Mouse (Mus musculus) cerebellum, postnatal 10 days (tissue): ENCODE results near the gene Gm10306.

ENCODE experiments used
- DNase-seq, 2 experiments: peaks; one replicate each; pipeline ENCODE4 v3.0.0; 2021; ENCODE audit warnings: mixed read lengths in 2 of 2

Gm10306 gene

DNA sequence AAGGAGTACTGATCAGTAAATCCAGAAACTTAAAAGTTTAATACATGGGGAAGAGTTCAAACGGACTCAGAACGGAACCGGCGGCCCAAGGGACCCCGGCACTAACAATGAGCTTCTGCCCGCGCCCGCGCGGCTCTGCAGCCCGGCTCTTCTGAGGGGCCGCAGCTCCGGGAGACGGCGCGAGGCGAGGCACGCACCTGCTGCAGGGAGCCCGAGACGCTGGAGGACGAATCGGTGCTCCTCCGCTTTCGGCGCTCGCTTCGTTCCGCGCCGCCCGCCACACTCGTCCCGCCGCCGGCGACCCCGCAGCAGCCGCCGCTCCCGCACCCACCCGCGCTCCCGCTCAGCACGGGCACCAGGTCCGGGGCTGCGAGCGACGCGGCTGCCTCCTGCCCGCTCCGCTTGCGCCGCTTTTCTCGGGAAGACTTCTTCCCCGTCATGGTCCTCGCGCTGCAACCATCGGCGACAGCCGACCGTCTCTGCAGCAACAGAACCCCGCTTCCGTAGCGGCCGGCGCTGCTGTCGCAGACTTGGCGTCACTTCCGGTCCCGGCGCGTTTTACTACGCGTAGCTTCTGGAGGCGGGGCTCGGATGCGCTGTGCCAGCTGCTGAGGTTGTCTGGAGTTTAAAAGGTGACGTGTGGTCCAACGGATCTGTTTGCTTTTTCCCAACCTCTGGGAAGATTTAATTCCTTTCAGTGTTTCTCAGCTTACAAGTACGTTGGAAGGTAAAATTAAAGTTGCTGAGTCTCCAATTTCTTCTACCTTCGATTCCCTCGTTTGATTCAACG is at the start of gene Gm10306, which contains the start of gene Caap1:
Gene Gm10306 (plus strand): TSS at position 282 of the 790 bp plus-strand sequence.
Gene Caap1 (minus strand): TSS at position 532 of the 790 bp plus-strand sequence.
- DNase-seq: peak; percentile 98 to 99

DNA sequence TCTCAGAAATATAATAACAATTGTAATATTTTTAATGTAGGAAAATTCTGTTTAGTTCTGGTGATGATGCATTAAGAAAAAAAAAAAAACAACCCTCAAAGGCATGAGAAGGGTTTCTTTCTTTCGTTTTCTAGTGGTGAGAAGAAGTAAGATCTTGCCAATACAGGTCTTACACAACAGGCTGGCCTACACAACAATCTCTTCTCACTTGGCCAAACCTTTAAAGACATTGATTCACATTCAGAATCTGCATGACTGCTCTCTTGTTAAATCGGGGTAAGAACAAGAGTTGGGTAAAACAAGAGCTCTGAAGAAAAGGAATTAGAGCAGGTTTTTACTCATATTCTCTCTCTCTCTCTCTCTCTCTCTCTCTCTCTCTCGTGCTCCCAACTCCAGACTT is 41.0 kb upstream of the Gm10306 start:
- DNase-seq: no peak

DNA sequence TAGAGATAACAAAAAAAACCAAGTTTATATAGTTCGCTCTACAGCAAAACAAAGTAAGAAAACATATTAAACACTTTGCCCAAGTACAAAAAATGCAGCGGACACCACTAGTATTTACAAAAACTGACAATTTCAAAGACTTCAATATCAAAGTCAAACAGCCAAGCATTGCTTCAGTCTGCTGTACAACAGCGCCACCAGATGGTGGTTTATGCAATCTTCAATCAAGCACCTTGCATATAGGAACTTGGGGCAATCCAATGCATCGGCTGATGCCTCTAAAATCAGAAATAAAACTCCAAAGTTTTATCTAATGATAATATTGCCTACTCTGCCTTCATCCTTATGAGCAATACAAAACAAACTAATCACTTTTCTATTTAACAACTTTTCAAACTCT is 38.7 kb upstream of the Gm10306 start:
- peak; percentile 79 to 83 for DNase-seq

DNA sequence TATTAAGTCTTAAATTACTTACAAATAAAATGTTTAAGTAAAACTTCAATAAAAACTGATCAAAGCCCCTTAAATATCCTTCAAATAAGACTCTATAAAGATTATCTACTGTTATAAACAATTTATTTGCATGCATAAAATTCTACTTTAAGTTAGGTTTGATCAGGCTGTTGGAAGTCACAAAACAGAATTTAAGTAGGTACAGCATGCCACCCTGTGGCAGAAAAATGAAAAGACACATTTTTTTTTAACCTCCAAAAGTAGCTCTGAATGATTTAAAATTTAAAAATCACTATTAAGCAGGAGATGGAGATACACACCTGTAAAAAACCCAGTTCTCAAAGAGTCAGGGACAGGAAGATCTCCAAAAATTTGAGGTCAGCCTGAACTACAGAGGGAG is 33.0 kb upstream of the Gm10306 start:
- DNase-seq: peak; percentile 10 to 17

DNA sequence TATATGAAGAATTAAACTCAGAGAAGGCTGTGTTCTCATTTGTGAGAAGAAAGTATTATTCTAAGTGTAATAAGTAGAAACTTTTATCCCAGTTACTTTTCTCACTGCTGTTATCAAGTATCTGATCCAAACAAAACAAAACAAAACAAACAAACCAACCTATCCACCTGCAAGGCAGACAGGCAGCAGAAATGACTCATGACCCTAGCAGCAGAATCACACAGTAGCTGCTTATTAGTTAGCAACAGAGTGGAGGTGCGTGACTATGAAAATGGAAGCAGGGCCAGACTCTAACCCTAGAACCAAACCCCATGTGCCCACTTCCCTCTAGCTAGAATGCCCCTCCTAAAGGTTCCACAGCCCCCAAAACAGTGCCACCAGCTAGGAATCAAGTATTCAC is 26.9 kb upstream of the Gm10306 start:
- no peak for DNase-seq

DNA sequence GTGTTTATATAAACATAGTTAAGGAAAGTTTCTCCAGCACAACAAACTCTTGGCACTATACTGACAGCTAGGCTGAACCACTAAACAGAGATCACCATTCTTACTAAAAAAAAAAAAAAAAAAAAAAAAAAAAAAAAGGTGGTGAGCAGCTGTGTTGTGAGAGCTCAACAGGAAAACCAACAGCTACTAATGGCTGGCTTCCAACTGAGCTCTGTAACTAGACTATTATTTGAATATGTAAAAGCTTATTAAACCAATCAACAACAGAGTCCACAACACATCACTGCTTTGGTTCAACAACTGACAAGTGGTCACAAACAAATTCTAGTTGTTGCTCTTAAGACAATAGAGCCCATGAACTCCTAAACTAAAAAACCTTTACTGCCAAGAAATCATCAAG is 23.1 kb upstream of the Gm10306 start:
- DNase-seq: no peak

DNA sequence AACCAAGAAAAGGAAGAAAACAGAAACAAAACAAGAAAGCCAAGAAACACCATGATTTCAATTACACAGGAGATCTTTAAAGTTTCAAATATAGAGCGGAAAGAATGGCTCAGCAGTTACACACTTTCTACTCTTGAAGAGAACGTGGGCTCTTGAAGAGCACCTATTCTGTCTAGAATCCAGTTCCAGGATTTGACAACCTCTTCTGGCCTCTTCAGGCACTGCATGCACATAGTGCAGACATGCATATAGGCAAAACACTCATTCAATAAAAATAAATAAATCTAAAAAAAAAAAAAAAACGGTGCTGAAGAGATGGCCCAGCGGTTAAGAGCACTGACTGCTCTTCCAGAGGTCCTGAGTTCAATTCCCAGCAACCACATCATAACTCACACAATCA is 13.3 kb upstream of the Gm10306 start:
- no peak for DNase-seq

DNA sequence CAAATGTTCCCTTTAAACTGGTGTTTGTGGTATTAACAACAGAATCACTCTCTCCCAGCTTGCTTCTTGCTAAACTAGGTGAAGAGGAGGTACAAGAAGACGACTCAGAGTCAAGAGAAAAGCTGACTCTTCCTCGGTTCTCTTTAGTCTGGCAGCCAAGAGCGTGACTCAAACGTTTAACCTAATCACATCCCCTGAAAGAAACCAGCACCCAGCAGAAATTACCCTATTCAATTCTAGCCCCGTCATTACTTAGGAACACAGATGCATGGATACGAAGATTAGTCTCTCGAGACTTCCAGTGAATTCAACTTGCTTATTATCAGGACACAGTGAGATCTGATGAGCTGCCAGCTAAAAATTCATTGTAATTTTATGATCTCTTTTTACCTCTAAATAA is 12.0 kb upstream of the Gm10306 start:
- DNase-seq: no peak

DNA sequence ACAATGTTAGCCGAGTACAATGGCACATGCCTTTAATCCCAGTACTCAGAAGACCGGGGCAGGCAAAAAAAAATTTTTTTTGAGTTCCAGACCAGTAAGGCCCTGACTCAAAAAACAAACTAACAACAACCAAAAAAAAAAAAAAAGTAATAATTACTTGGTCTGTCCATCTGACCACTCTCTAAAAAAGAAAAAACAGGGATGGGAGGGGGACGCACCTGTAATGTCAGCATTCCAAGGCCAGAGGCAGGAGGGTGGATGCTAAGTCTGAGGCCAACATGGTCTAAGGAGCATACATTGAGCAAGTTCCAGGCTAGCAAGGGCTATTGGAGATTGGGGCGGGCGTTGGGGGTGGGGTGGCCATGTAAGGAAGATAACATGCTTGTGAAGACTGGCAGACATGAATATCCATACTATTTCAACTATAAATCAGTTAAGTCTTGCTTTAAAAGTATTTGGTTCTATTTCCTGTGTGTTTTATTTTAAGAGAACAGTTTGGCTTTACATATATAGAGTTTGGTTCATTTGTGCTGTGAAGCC is 1.3 kb upstream of the Gm10306 start:
- no peak for DNase-seq

DNA sequence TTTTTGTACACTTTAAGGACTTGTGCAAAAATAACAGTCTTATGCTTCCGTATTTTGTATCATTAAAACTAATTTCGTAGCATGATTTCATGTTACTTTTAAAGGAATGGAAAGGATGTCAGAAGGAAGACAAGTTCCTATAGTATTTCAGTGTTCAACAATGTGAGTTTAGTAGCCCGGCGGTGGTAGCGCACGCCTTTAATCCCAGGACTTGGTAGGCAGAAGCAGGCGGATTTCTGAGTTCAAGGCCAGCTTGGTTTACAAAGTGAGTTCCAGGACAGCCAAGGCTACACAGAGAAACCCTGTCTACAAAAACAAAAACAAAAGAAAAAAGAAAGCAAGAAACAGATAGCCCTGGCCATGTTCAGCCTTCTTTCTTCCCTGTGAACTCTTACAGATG is 799 bp downstream of the Gm10306 start:
- peak; percentile 8 to 19 for DNase-seq

DNA sequence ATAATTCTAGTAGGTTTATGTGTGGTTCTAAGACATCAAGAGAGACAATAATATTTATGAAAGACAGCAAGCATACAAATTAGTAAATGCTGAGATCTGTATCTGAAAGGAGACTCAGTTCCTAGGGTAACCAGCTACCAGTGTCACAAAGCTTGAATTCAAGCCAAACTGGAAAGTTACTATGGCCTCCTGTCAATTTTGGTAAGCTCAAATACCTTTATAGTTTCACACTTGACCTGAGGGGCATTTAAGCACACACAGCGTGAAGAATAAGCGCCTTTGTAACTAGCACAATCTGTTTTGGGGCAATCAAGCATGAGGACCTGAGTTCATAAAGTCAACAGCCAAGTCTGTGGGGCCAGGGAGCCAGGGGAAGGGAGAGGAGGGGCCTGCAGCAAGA is 2.9 kb downstream of the Gm10306 start:
- no peak for DNase-seq

DNA sequence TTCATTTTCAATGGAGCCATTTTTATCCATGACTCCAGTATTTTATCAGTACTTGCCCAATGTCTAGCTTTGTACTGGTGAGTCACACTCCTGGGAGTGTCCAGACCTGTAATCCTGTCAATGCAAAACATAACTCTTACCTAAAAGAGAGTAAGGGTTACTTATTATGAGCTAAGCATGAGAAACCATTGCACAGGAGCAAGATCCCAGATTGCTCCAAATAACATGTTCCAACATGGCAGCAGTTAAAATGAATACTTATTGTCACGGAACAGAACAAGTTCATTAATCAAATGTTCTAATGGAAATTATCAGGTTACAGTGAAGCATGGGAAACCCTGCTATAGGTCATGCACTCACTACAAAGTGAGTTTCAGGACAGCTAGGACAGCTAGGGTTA is 4.0 kb downstream of the Gm10306 start:
- no peak for DNase-seq

DNA sequence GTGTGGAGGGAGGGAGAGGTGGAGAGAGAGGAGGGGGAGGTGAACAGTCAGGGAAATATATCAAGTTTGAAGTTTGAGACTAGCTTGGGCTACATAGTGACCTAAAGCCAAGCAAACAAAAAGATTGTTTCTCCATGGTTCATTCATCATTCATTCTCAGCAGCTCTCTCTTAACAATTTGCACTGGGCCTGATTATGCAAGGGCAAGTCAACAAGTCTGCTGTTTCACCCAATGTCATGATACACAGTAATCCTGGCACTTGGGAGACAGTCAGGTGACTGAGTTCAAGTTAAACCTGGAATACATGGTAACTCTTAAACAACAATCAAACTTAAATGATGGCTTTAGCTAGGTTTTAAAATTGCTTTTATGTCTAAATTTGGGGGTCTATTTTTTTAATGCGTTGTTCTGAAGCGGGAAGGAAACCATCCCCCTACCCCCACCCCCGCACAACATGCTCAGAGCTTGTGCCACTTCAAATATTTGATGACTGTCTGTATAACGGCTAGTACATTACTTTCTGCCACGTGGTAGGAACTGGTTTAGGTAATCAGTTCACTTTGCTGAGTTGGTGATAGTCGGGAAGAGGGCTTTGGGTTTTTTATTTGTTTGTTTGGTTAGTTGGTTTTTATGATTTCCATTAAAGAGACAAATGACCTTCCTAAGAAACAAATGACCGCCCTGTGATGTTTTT is 5.8 kb downstream of the Gm10306 start:
- DNase-seq: no peak

DNA sequence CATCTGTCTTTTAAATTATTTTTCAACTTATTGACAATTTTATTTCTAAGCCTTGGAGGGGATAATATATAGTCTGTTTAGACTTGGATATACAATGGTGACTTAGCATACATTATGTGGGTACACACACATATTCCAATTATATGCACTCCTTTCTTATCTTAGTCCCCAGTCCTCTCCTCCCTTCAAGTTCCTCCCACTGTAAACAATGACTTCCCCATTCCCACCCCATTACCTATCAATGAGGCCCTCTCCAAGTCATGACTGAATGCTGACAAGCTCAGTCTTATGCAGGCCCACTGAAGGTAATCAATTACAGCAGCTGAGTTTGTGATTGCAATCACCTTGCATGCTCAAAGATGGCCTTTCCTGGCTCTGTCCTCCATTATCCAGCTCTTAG is 8.0 kb downstream of the Gm10306 start:
- DNase-seq: no peak

DNA sequence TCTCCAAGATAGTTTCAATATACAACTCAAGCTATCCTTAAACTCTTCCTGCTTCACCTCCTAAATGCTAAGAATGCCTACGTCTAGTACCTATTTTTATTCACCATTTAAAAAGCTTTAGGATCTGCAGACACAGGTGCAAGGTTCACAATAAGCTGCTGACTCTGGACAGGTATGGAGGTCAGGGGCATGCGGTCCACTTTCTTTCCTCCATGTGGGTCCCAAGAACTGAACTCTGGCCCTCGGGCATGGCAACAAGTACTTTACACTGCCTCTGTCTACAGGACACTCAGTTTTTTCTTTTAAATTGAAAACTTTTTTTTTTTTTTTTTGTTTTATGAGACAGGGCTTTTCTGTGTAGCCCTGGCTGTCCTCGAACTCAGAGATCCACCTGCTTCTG is 16.3 kb downstream of the Gm10306 start:
- no peak for DNase-seq

DNA sequence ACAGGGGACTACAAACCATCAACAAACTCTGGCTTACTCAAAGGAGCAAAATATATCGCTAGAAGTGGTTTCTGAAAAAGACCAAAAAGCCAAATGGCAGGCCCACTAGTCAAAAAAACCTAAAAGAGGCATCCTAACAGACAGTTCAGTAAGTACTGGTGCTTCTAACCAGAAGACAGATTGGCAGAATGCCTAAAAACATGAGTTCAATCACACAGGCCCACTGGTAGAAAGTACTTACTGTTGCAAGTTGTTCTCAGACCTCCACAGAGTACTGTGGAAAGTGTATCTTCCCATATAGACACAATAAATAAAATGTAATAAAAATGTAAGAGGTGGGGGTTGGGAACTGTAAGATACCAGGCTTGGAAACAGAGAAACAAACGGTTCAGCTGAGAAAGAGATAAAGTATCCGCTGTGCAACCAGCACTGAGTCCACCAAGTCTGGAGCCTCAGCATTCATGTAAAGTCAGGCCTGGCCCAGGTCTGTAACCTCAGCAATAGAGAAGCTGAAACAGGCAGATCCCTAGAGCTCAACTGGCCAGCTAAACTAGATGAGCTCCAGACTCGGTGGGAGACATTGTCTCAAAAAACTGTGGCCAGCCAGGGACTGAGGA is 35.5 kb downstream of the Gm10306 start:
- DNase-seq: no peak

DNA sequence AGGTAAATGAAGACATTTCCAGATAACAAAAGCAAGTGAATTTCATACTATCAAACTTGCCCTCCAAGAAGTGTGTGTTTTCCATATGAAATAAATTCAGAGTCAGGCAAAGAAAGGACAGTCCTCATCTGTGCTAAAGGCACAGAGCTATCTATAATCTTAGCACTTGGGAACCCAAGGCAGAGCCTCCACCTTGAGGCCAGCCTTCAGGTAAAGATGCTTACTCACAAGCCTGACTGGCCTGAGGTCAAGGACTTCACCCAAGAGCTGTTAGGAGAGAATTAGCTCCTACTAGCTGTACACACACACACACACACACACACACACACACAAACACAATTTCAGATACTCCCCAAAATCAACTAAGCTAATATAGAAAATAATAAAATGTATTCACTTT is 36.4 kb downstream of the Gm10306 start:
- no peak for DNase-seq

DNA sequence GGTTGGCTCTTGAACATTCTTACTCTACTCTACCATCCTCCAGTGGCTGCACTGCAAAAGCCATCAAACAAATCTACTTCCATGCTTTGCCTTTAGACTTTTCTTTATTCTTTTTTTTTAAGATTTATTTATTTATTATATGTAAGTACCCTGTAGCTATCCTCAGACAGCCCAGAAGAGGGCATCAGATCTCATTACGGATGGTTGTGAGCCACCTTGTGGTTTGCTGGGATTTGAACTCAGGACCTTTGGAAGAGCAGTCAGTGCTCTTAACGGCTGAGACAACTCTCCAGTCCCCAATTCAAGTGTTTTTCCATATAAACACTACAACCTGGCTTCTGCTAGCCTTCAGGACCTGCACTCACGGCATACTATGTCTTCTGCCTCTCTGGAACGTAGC is 45.0 kb downstream of the Gm10306 start:
- peak; percentile 6 to 8 for DNase-seq

DNA sequence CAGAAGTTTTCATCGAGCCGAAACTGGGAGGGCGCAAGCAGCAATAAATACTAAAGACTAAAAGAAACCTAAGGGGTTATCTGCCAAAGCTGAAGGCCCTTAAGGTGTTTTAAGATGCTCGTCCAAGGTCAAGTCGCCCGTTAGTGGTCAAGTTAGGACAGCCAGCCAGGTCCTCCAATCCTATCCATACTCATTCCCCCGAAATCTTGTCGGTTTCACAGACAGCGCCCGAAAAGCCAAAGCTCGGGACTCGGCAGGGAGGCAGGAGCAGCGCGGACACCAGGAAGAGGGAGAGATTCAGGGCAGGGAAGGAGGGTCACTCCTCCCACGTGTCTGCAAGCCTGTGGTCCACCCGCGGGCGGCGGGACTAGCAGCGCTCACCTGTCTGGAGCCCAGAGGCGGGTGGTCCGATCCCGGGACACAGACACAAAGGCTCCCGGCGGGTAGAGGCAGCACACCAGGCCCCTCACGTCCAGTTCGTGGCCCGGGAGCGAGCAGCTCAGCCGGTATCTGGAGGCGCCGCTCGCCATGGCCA is 46.2 kb downstream of the Gm10306 start:
- no peak for DNase-seq

DNA sequence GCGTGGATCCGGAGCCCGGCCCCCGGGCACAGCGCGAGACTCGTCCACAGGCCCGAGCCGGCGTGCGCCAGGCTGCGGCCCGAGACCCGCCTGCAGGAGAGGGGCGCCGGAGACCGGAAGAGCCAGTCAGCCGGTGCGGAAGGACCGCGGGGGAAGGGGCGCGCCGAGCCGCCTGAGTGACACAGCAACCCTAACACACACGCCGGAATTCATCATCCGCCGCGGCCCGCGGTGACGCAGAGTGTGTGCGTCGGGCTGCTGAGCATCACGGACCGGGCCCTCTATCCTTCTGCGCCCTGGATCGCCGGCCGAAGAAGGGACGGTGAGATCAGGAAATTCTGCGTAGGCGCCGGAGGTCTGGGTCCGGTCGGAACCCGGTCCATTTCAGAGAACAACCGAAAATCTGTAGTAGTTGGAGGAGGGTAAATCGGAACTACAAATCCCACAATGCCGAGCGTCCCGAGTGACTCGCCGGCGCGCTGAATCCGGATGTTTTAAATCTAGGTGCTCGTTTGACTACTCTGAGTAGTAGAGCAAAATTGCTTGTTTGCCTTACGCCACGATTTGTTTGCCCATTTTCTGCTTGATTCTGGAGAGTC is 46.8 kb downstream of the Gm10306 start, which contains the start of gene Plaa:
Gene Plaa (minus strand): TSS at position 214 of the 599 bp plus-strand sequence.
- peak; percentile 95 to 96 for DNase-seq

DNA sequence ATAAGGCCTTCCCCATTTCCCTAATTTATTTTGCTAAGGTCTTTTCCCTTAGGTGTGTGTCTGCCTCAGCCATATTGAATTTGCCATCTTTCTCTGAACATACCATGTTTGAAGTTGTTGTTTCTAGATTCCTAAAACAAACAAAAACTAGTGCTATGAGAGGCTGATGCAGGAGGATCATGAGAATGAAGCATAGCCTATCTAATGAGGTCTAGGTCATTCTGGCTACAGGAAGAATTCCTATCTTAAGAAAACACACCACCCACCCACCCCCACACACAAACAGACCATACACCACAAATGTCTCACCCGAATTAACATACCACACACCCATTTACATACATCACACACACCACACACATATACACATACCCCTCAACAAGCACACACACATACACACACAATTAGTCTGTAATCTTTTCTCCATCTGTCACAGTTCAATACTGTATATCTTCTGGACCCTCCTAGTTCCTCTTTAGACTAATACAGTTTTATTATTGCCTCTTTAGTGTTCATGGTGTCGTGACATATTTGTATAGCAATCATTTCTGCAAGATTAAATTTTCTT is 48.2 kb downstream of the Gm10306 start:
- DNase-seq: no peak

DNA sequence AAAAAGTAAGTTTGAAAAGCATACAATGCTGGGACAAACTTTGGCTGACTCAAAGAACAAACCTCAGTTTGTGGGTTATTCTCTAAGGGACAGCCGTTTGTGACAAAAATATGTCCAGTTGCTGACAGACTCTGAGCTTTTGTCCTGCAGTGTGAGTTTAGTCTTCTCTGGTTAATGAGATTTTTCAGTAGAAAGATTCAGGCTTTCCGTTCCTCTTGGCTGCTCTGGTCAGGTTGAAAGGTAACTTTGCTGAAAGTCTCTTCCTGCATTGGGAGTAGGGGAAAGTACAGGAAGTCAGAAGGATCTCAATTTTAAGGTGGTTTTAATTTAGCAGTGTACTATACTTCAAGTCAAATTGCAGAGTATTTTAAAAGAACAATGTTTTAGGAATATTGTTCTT is 49.2 kb downstream of the Gm10306 start:
- DNase-seq: no peak
